Mouse (Mus musculus) brain, embryonic 14.5 days (tissue): ENCODE measurements around the gene Osmr.

Experiments
- CTCF ChIP-seq: fragments of 200-500 bp; IDR thresholded peaks from 2 replicates; pipeline ENCODE4 v1.5.1; 2012; ENCODE audit warnings: inconsistent platforms, mild to moderate bottlenecking, moderate library complexity, borderline replicate concordance; ENCODE audit not compliant: insufficient read depth, insufficient read length; ENCODE audit errors: extremely low read depth
- POLR2A ChIP-seq: fragments of 200-500 bp; IDR thresholded peaks from 2 replicates; pipeline ENCODE4 v1.6.1; 2012; ENCODE audit warnings: mild to moderate bottlenecking, inconsistent platforms, borderline replicate concordance; ENCODE audit not compliant: poor library complexity, insufficient read depth, insufficient read length, severe bottlenecking; ENCODE audit errors: extremely low read depth

DNA sequence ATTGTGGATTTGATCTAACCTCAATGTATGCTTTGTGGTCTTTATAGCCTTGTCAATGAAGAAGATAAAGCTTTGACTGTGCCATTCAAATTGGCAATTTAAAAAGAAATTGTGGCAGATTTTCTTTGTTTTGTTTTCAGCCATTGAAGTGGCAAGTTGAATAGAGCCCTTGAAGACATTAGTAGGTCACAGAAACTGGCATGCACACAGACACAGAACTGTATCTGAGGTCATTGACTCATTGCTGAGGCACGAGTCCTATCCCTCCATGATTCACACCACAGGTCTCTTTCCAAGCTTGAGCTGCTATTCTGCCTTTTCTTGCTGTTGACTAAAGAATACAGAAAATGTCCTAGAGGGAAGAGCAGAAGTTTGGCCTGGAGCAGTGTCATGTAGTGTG lies 24.9 kb downstream of the Osmr start:
- TF ChIP-seq CTCF, result no peak
- no peak for TF ChIP-seq POLR2A
